Mouse (Mus musculus) bone marrow, adult 2 months (tissue): ENCODE results near the gene Gm49354. TPM values are rescaled to one million over a fixed set of nuclear protein-coding genes. Genes with fewer than 3 reads are reported as not detected.
"Not testable (repeated sequence)": the region's sequence is repeated elsewhere in the genome, so short reads cannot be mapped to it uniquely, and the experiment has no call there.

ENCODE experiments used
- H3K27ac ChIP-seq: fragments of 200-500 bp; 2 replicates; pipeline ENCODE4 v1.5.1; 2012; ENCODE audit warnings: low read depth, mild to moderate bottlenecking, control low read depth, inconsistent platforms, low read length; ENCODE audit not compliant: control insufficient read depth, poor library complexity, insufficient read depth
- H3K4me1 ChIP-seq: fragments of 200-500 bp; 2 replicates; pipeline ENCODE4 v1.6.1; 2011; ENCODE audit warnings: low read length; ENCODE audit not compliant: control insufficient read depth, insufficient read depth
- H3K4me3 ChIP-seq: fragments of 200-500 bp; replicated peaks from 2 replicates; pipeline ENCODE3; 2011; ENCODE audit warnings: mild to moderate bottlenecking, low read depth, low read length, control low read depth; ENCODE audit not compliant: control insufficient read depth
- CTCF ChIP-seq: fragments of 200-500 bp; IDR thresholded peaks from 2 replicates; pipeline ENCODE4 v1.5.1; 2011; ENCODE audit warnings: low read length, control low read depth; ENCODE audit not compliant: control insufficient read depth, insufficient read depth
- POLR2A ChIP-seq: fragments of 200-500 bp; IDR thresholded peaks from 2 replicates; pipeline ENCODE4 v1.6.1; 2011; ENCODE audit warnings: low read depth, mild to moderate bottlenecking, control low read depth, low read length, borderline replicate concordance; ENCODE audit not compliant: control insufficient read depth
- WGBS: fragments of 180-500 bp; shearing (Covaris S2); methylation state at CpG from one replicate; pipeline ENCODE4 v1.1.7; 2018; 5-methylcytosine and 5-hydroxymethylcytosine counted together
- polyA plus RNA-seq: library from polyadenylated mRNA; stranded (reverse); fragments of >200 nt; gene quantifications from 2 replicates; pipeline ENCODE4 v1.2.4, GENCODE M21; 2011; ENCODE audit warnings: low replicate concordance; ENCODE audit not compliant: missing spikeins, insufficient read depth, insufficient read length

Gm49354 gene
- polyA plus RNA-seq, 1 experiment = 30.5 TPM

- H3K4me3 ChIP-seq = no peak overlapping the region
- H3K27ac ChIP-seq = no peak overlapping the region
- peaks cover 1% of the 10 kb centered on the region; the same call in 1 of the 2 replicates for H3K4me1 ChIP-seq
- WGBS = 20% methylated on average over 3 of the region's 3 CpGs
- TF ChIP-seq CTCF (no peak), POLR2A (no peak)
These were observed 46.9 kb downstream of the Gm49354 start for GRCm38 (mm10) chr13:59735190-59735589.

DNA sequence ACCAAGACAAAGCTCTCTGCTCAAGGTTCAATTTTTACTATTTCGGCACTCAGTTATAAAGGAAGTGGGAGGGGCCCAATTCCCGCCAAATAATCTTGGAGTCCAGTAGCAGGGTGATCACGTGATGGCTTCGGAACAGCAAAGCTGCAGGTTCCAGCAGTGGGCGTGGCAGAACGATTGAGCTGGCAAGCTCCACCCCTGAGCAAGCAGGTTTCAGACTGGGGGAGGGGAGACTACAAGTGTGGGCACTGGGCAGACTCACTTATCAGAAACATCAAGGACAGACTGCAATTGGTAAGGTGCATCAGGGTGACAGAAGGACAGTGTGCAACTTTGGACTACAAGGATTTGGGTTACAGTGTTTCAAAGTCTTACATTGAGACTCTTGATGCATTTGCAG is 47.7 kb downstream of the Gm49354 start:
- H3K27ac ChIP-seq, H3K4me1 ChIP-seq: not testable (repeated sequence)

DNA sequence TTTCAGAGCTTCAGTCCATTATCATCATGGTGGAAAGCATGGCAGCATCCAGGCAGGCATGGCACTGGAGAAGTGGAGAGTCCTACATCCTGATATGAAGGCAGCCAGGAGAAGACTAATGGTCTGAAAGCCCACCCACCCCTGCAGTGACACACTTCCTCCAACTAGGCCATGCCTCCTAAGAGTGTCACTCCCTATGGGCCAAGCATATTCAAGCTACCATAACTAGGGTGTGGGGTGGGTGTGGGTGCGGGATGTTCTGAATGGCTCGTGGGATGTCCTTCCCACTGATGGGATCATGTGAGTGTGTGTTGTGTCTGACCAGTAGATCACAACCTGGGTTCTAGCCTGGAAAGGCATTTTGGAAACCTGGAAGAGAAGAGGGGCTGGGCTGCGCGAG is 48.1 kb downstream of the Gm49354 start:
- Histone ChIP-seq H3K4me3 (no peak overlapping the region), H3K27ac (no peak overlapping the region), H3K4me1 (peaks cover 1% of the 10 kb centered on the region; the same call in 1 of the 2 replicates)
- TF ChIP-seq CTCF (no peak), POLR2A (no peak)
- WGBS = 70% methylated on average over 4 of the region's 4 CpGs

More for the DNA sequence above, 47.7 kb downstream of the Gm49354 start:
- 20% methylated on average over 6 of the region's 6 CpGs for WGBS
- H3K4me3 ChIP-seq = not testable (repeated sequence)

DNA sequence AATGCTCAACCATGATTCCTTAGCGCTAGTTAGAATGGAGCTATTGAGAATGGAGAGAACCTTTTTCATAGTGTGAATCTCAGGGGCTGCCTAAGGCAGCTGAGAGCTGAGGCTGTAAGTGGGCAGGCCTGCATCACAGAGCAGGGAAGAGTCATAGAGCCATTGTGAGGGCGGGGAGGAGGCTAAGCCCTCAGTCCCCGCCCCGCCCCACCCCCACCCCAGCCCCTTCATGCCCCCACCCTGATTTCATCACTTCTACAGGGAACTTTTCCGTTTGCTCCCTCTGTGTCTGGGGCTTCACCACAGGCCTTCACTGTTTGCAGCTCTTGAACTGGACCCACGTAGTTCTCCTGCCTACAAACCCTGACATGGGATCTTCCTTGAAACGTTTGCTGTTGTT is 50.4 kb downstream of the Gm49354 start, which contains the start of gene Spata31d1d:
Gene Spata31d1d (minus strand): TSS at position 101 of the 400 bp plus-strand sequence.
- Histone ChIP-seq H3K4me1 (peaks cover 1% of the 10 kb centered on the region; the same call in 1 of the 2 replicates), H3K4me3 (no peak within 1 kb of the TSS), H3K27ac (no peak within 1 kb of the TSS)
- TF ChIP-seq CTCF (no peak), POLR2A (no peak)
- WGBS = 43% methylated on average over 7 of the region's 7 CpGs

GRCm38 (mm10) chr13:59728378-59729093 is 53.5 kb downstream of the Gm49354 start:
- Histone ChIP-seq H3K4me3 (no peak overlapping the region), H3K4me1 (no peaks in the 10 kb centered on the region), H3K27ac (no peak overlapping the region)
- WGBS = 19% methylated on average over 7 of the region's 7 CpGs
- peak; percentile 97 for TF ChIP-seq CTCF
- no peak for TF ChIP-seq POLR2A

DNA sequence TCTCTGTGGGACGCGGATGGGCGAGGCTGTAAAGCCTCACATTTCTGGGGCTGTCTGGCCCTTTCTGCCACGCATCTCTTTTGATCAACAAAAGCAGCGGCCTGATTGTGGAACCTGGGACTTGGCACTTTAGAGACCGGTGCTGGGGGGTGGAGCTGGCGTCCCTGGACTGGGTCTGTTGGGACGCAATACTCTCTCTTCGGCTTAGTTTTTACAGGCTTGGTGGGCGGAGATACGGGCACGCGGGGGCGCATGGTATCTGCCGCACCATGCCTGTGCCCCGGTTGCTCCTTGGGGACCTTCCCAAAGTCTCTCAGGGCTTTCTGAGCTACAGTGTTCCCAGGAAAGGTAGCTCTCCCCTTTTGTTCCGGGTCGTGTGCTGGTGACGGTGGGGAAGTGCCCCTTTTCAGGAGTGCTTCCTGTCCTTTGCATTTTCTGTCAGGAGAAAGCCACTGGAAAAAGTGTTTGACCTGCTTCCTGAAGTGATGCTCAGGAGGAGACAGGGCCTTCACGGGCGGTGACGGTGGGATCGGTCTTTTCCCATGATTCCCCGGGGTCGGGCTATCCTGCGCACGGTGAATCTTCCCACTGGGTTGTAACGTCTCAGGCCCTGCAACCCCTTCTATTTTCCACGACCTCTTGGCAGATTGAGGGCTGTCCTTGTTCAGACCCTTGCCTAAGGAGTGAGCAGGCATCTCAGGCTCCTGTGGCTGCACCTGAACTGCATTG is 55.7 kb downstream of the Gm49354 start:
- TF ChIP-seq CTCF (no peak), POLR2A (no peak)
- WGBS = 38% methylated on average over 29 of the region's 29 CpGs

GRCm38 (mm10) chr13:59722089-59722488 is 60.0 kb downstream of the Gm49354 start:
- not testable (repeated sequence) for H3K4me1 ChIP-seq, H3K27ac ChIP-seq, H3K4me3 ChIP-seq
- WGBS = 65% methylated on average over 1 of the region's 1 CpGs

More for the DNA sequence above, 55.7 kb downstream of the Gm49354 start:
- H3K27ac ChIP-seq = no peak overlapping the region
- H3K4me1 ChIP-seq = no peaks in the 10 kb centered on the region
- no peak overlapping the region for H3K4me3 ChIP-seq

GRCm38 (mm10) chr13:59719475-59719874 is 62.6 kb downstream of the Gm49354 start:
- H3K4me1 ChIP-seq = no peaks in the 10 kb centered on the region
- TF ChIP-seq POLR2A (no peak), CTCF (no peak)
- H3K4me3 ChIP-seq = no peak overlapping the region
- H3K27ac ChIP-seq = no peak overlapping the region
- 64% methylated on average over 1 of the region's 1 CpGs for WGBS

GRCm38 (mm10) chr13:59718857-59719440 is 63.1 kb downstream of the Gm49354 start:
- H3K4me3 ChIP-seq, H3K4me1 ChIP-seq, H3K27ac ChIP-seq: not testable (repeated sequence)
- 15% methylated on average over 6 of the region's 6 CpGs for WGBS
